Mouse (Mus musculus): Measurements from ENCODE around the gene F12. TPM values are rescaled to one million over a fixed set of nuclear protein-coding genes. Genes with fewer than 3 reads are reported as not detected.

The F12 gene
- polyA plus RNA-seq (2014; fragmentation: Illumina TruSeq; extraction: RNeasy Lipid Tissue Mini Kit (QIAGEN cat#74804); ENCODE audit: low read depth, low replicate concordance), result 23.3 TPM

GRCm38 (mm10) chr13:55426613-55427012 lies at the start of gene F12:
TSS of gene F12 (minus strand) at chr13:55426793.

GRCm38 (mm10) chr13:55464027-55464884 lies 37.7 kb upstream of the F12 start, which contains the start of gene Prr7:
TSS of gene Prr7 (plus strand) at chr13:55464267.

GRCm38 (mm10) chr13:55444937-55445315 lies 18.3 kb upstream of the F12 start, which contains the start of gene Grk6:
TSS of gene Grk6 (plus strand) at chr13:55445072.

GRCm38 (mm10) chr13:55414743-55415380 lies 11.7 kb downstream of the F12 start, which contains the start of gene Pfn3:
TSS of gene Pfn3 (minus strand) at chr13:55415232.

GRCm38 (mm10) chr13:55398088-55398487 lies 28.5 kb downstream of the F12 start, which contains the start of gene Slc34a1:
TSS of gene Slc34a1 (plus strand) at chr13:55398187.

GRCm38 (mm10) chr13:55369531-55370114 lies 57.0 kb downstream of the F12 start, which contains the start of gene Rgs14:
TSS of gene Rgs14 (plus strand) at chr13:55369732.

Other genes starting within 250 kb of the F12 start
- gene Nsd1, start 217.0 kb downstream of the F12 start, polyA plus RNA-seq (2014; fragmentation: Illumina TruSeq; extraction: RNeasy Lipid Tissue Mini Kit (QIAGEN cat#74804); ENCODE audit: low read depth, low replicate concordance), result 24.7 TPM
- gene Prelid1, start 106.3 kb downstream of the F12 start, polyA plus RNA-seq (2014; fragmentation: Illumina TruSeq; extraction: RNeasy Lipid Tissue Mini Kit (QIAGEN cat#74804); ENCODE audit: low read depth, low replicate concordance), result 15.5 TPM
- 9.9 TPM for gene Rab24, start 104.8 kb downstream of the F12 start, polyA plus RNA-seq (2014; fragmentation: Illumina TruSeq; extraction: RNeasy Lipid Tissue Mini Kit (QIAGEN cat#74804); ENCODE audit: low read depth, low replicate concordance)
- not detected for gene Mxd3, start 97.0 kb downstream of the F12 start, polyA plus RNA-seq (2014; fragmentation: Illumina TruSeq; extraction: RNeasy Lipid Tissue Mini Kit (QIAGEN cat#74804); ENCODE audit: low read depth, low replicate concordance)
- 38.0 TPM for gene Lman2, start 64.0 kb downstream of the F12 start, polyA plus RNA-seq (2014; fragmentation: Illumina TruSeq; extraction: RNeasy Lipid Tissue Mini Kit (QIAGEN cat#74804); ENCODE audit: low read depth, low replicate concordance)
- not detected for gene Rgs14, start 57.1 kb downstream of the F12 start, polyA plus RNA-seq (2014; fragmentation: Illumina TruSeq; extraction: RNeasy Lipid Tissue Mini Kit (QIAGEN cat#74804); ENCODE audit: low read depth, low replicate concordance)
- not detected for gene Slc34a1, start 28.6 kb downstream of the F12 start, polyA plus RNA-seq (2014; fragmentation: Illumina TruSeq; extraction: RNeasy Lipid Tissue Mini Kit (QIAGEN cat#74804); ENCODE audit: low read depth, low replicate concordance)
- gene Pfn3, start 11.6 kb downstream of the F12 start, polyA plus RNA-seq (2014; fragmentation: Illumina TruSeq; extraction: RNeasy Lipid Tissue Mini Kit (QIAGEN cat#74804); ENCODE audit: low read depth, low replicate concordance), result not detected
- 2.5 TPM for gene Grk6, start 18.3 kb upstream of the F12 start, polyA plus RNA-seq (2014; fragmentation: Illumina TruSeq; extraction: RNeasy Lipid Tissue Mini Kit (QIAGEN cat#74804); ENCODE audit: low read depth, low replicate concordance)
- gene Prr7, start 37.5 kb upstream of the F12 start, polyA plus RNA-seq (2014; fragmentation: Illumina TruSeq; extraction: RNeasy Lipid Tissue Mini Kit (QIAGEN cat#74804); ENCODE audit: low read depth, low replicate concordance), result not detected
- 0.26 TPM for gene Dbn1, start 61.3 kb upstream of the F12 start, polyA plus RNA-seq (2014; fragmentation: Illumina TruSeq; extraction: RNeasy Lipid Tissue Mini Kit (QIAGEN cat#74804); ENCODE audit: low read depth, low replicate concordance)
- 0.24 TPM for gene Pdlim7, start 86.9 kb upstream of the F12 start, polyA plus RNA-seq (2014; fragmentation: Illumina TruSeq; extraction: RNeasy Lipid Tissue Mini Kit (QIAGEN cat#74804); ENCODE audit: low read depth, low replicate concordance)
- not detected for gene Dok3, start 102.5 kb upstream of the F12 start, polyA plus RNA-seq (2014; fragmentation: Illumina TruSeq; extraction: RNeasy Lipid Tissue Mini Kit (QIAGEN cat#74804); ENCODE audit: low read depth, low replicate concordance)
- gene Ddx41, start 109.9 kb upstream of the F12 start, polyA plus RNA-seq (2014; fragmentation: Illumina TruSeq; extraction: RNeasy Lipid Tissue Mini Kit (QIAGEN cat#74804); ENCODE audit: low read depth, low replicate concordance), result 2.3 TPM
- 5.9 TPM for gene Fam193b, start 144.3 kb upstream of the F12 start, polyA plus RNA-seq (2014; fragmentation: Illumina TruSeq; extraction: RNeasy Lipid Tissue Mini Kit (QIAGEN cat#74804); ENCODE audit: low read depth, low replicate concordance)
- 29.5 TPM for gene Tmed9, start 146.9 kb upstream of the F12 start, polyA plus RNA-seq (2014; fragmentation: Illumina TruSeq; extraction: RNeasy Lipid Tissue Mini Kit (QIAGEN cat#74804); ENCODE audit: low read depth, low replicate concordance)
- 1.5 TPM for gene B4galt7, start 173.1 kb upstream of the F12 start, polyA plus RNA-seq (2014; fragmentation: Illumina TruSeq; extraction: RNeasy Lipid Tissue Mini Kit (QIAGEN cat#74804); ENCODE audit: low read depth, low replicate concordance)
- gene Caml, start 196.2 kb upstream of the F12 start, polyA plus RNA-seq (2014; fragmentation: Illumina TruSeq; extraction: RNeasy Lipid Tissue Mini Kit (QIAGEN cat#74804); ENCODE audit: low read depth, low replicate concordance), result 28.3 TPM
- 27.6 TPM for gene Ddx46, start 208.2 kb upstream of the F12 start, polyA plus RNA-seq (2014; fragmentation: Illumina TruSeq; extraction: RNeasy Lipid Tissue Mini Kit (QIAGEN cat#74804); ENCODE audit: low read depth, low replicate concordance)